Mouse (Mus musculus): ENCODE results near the gene Nrxn1. TPM values are rescaled to one million over a fixed set of nuclear protein-coding genes. Genes with fewer than 3 reads are reported as not detected.
"Not testable (repeated sequence)": the region's sequence is repeated elsewhere in the genome, so short reads cannot be mapped to it uniquely, and the experiment has no call there.

Nrxn1 gene
- polyA plus RNA-seq, 1 experiment from 2014 or later = 1.2 TPM

- not testable (repeated sequence) for H3K4me3 ChIP-seq (ENCODE audit: low read length); H3K27me3 ChIP-seq (ENCODE audit: control insufficient read depth, insufficient read depth, low read length); H3K9ac ChIP-seq (ENCODE audit: low read length); H3K36me3 ChIP-seq (ENCODE audit: control insufficient read depth, insufficient read depth); H3K9me3 ChIP-seq (replicated peaks; ENCODE audit: control insufficient read depth, low read length); H3K27ac ChIP-seq (ENCODE audit: low read length); H3K4me2 ChIP-seq (ENCODE audit: low read depth, low read length); H3K4me1 ChIP-seq (ENCODE audit: control insufficient read depth, insufficient read depth, low read length); ATAC-seq (replicated peaks; ENCODE audit: extremely low read depth, insufficient read depth, low FRiP score)
- 57% methylated on average over 7 of the region's 7 CpGs for WGBS
Observed at GRCm38 (mm10) chr17:90503999-90504398, 588.9 kb downstream of the Nrxn1 start.

DNA sequence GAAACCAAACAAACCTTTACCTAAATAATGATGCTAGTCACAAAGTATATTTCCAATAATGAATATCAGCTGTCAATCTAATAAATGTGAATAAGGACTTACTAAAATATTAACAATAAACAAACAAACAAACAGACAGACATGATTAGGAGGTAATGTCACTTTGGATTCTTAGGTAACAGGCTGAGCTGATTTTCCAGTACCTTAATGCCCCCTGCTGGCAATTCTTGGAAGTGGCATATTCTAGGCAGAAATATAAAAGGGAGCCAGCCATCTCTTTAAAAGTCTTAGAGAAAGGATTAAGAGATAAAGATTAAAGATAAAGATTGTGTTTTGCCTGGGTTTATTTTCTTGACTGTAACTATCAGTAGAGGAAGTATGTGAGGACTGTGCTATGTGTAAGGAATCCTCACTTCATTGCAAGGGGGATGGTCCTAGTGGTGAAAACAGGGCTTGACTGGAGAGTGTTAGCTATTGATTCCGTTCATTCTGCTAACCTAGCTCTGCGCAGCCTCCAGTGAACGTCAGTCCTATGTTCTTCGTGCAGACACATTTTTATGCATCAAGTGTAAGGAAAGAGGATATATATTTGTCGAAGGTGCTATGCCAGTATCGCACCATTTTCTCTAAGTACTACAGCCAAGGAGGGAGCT, 591.7 kb downstream of the Nrxn1 start:
- H3K4me2 ChIP-seq (ENCODE audit: low read depth, low read length) = no peak overlapping the region
- ATAC-seq (replicated peaks; ENCODE audit: extremely low read depth, insufficient read depth, low FRiP score) = no peak
- H3K9ac ChIP-seq (ENCODE audit: low read length) = no peak overlapping the region
- H3K4me3 ChIP-seq (ENCODE audit: low read length) = no peak overlapping the region
- H3K36me3 ChIP-seq (ENCODE audit: control insufficient read depth, insufficient read depth) = no peaks in the 10 kb centered on the region
- H3K27ac ChIP-seq (ENCODE audit: low read length) = no peak overlapping the region
- 43% methylated on average over 6 of the region's 6 CpGs for WGBS
- no peaks in the 10 kb centered on the region for H3K9me3 ChIP-seq (replicated peaks; ENCODE audit: control insufficient read depth, low read length)
- H3K27me3 ChIP-seq (ENCODE audit: control insufficient read depth, insufficient read depth, low read length) = no peaks in the 10 kb centered on the region
- H3K4me1 ChIP-seq (ENCODE audit: control insufficient read depth, insufficient read depth, low read length) = no peaks in the 10 kb centered on the region

- Histone ChIP-seq H3K27ac (ENCODE audit: low read length) (no peak overlapping the region), H3K9ac (ENCODE audit: low read length) (no peak overlapping the region), H3K4me3 (ENCODE audit: low read length) (no peak overlapping the region), H3K27me3 (ENCODE audit: control insufficient read depth, insufficient read depth, low read length) (no peaks in the 10 kb centered on the region), H3K36me3 (ENCODE audit: control insufficient read depth, insufficient read depth) (no peaks in the 10 kb centered on the region), H3K9me3 (replicated peaks; ENCODE audit: control insufficient read depth, low read length) (no peaks in the 10 kb centered on the region), H3K4me2 (ENCODE audit: low read depth, low read length) (no peak overlapping the region), H3K4me1 (ENCODE audit: control insufficient read depth, insufficient read depth, low read length) (no peaks in the 10 kb centered on the region)
- no peak for ATAC-seq (replicated peaks; ENCODE audit: extremely low read depth, insufficient read depth, low FRiP score)
Observed at GRCm38 (mm10) chr17:90479531-90480250, 613.2 kb downstream of the Nrxn1 start.

DNA sequence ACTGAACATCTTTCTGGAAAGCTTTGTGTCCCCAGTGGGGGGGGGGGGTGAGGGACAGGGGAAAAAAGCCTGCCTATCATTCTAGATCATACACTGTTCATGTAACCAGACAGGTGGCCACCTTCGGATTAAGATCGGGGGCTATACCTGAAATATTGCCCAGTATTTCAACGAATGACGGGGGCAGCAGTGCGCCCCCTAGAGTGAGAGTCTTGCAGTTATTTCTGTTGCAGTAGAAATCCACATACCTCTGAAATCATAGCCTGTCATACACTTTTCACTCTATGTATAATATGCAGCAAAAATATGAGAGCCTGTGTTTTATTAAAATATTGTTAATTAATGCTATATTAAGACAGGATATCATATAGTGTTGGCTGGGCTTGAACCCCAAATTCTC, 636.1 kb downstream of the Nrxn1 start:
- no peak for ATAC-seq (replicated peaks; ENCODE audit: extremely low read depth, insufficient read depth, low FRiP score)
- Histone ChIP-seq H3K9ac (ENCODE audit: low read length) (no peak overlapping the region), H3K4me3 (ENCODE audit: low read length) (no peak overlapping the region), H3K27ac (ENCODE audit: low read length) (no peak overlapping the region), H3K27me3 (ENCODE audit: control insufficient read depth, insufficient read depth, low read length) (peaks cover 33% of the 10 kb centered on the region), H3K4me1 (ENCODE audit: control insufficient read depth, insufficient read depth, low read length) (0 out of 2 replicates have a peak, but pooled peaks cover 7% of the 10 kb centered on the region), H3K9me3 (replicated peaks; ENCODE audit: control insufficient read depth, low read length) (no peaks in the 10 kb centered on the region), H3K36me3 (ENCODE audit: control insufficient read depth, insufficient read depth) (no peaks in the 10 kb centered on the region), H3K4me2 (ENCODE audit: low read depth, low read length) (no peak overlapping the region)
- 33% methylated on average over 5 of the region's 5 CpGs for WGBS

DNA sequence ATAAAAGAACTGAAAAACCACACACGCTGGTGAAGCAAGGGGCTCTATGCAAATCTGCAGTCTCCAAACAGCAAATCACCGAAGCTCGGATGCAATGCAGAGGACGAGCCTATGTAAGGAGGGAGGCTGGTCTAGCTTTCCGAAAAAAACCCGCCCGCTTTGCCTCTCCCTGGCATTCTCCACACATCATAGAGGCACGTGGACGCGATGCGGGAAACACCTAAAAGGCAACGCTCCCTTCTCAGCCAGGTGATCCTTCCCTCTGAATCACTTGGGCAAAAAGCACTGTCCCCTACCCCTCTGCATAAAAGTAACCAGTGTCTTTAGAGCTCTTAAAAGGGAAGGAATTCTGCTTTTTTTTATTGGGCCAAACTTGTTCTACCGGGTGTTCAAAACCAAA, 637.0 kb downstream of the Nrxn1 start:
- Histone ChIP-seq H3K4me3 (ENCODE audit: low read length) (peak overlapping the region; percentile 59), H3K4me1 (ENCODE audit: control insufficient read depth, insufficient read depth, low read length) (0 out of 2 replicates have a peak, but pooled peaks cover 7% of the 10 kb centered on the region), H3K36me3 (ENCODE audit: control insufficient read depth, insufficient read depth) (no peaks in the 10 kb centered on the region), H3K27ac (ENCODE audit: low read length) (no peak overlapping the region), H3K27me3 (ENCODE audit: control insufficient read depth, insufficient read depth, low read length) (peaks cover 33% of the 10 kb centered on the region), H3K4me2 (ENCODE audit: low read depth, low read length) (peak overlapping the region; percentile 90), H3K9me3 (replicated peaks; ENCODE audit: control insufficient read depth, low read length) (no peaks in the 10 kb centered on the region), H3K9ac (ENCODE audit: low read length) (no peak overlapping the region)
- WGBS = under 1% methylated on average over 13 of the region's 13 CpGs
- no peak for ATAC-seq (replicated peaks; ENCODE audit: extremely low read depth, insufficient read depth, low FRiP score)

DNA sequence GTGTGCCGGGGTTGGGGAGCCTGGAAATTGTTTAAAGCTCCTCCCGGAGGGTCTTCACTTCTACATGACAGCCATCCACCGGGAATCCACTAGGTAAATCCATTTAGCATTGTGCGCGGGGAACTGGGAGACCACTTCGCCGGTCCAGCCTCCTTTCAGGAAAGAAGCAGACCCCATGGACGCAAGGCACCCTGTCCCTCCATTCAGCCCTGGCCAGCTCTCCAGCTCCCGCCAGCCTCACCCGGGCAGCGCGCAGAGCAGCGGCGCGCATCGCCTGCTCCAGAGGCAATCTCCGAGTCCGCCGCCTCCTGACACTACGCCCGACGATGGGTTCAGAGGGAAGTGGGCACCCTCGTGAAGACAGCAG, 637.5 kb downstream of the Nrxn1 start:
- ATAC-seq (replicated peaks; ENCODE audit: extremely low read depth, insufficient read depth, low FRiP score) = no peak; the same call in 1 of the 2 replicates
- H3K4me2 ChIP-seq (ENCODE audit: low read depth, low read length) = peak overlapping the region; percentile 90
- 0 out of 2 replicates have a peak, but pooled peaks cover 7% of the 10 kb centered on the region for H3K4me1 ChIP-seq (ENCODE audit: control insufficient read depth, insufficient read depth, low read length)
- peaks cover 33% of the 10 kb centered on the region for H3K27me3 ChIP-seq (ENCODE audit: control insufficient read depth, insufficient read depth, low read length)
- WGBS = under 1% methylated on average over 23 of the region's 23 CpGs
- peak overlapping the region; percentile 59 for H3K4me3 ChIP-seq (ENCODE audit: low read length)
- H3K36me3 ChIP-seq (ENCODE audit: control insufficient read depth, insufficient read depth) = no peaks in the 10 kb centered on the region
- H3K9ac ChIP-seq (ENCODE audit: low read length) = no peak overlapping the region; the same call in none of the 2 replicates
- no peaks in the 10 kb centered on the region for H3K9me3 ChIP-seq (replicated peaks; ENCODE audit: control insufficient read depth, low read length)
- no peak overlapping the region for H3K27ac ChIP-seq (ENCODE audit: low read length)

DNA sequence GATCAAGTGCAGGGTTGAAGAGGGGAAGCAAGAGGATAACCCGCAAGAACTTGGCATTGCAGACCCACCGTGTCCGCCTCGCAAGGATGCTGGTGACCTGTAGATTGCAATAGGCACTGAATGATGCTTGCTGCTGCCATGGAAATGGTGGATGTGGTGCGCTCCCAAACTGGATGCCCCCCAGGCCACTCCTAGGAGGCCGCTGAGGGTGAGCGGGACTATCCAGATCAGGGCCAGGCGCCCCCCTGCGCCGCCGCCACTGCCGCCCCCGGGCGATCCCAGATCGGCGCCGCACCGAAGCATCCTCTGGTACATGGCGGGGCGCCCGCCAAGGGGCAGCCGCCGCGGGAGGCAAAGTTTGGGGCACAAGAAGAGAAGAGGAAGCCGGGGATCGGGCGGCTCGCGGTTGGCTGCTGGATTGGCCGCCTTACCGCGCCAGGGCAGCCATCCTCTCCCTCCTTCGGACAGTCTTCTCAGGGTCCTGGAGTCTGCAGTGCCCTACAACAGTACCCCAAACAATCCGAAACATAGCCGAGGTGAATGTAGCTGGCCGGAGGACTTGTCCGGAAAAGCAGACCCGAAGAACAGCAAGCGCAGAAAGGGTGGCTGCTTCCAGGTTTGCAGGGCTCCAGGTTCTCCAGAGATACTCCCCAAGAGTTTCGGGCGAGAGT, 638.0 kb downstream of the Nrxn1 start:
- Histone ChIP-seq H3K4me1 (ENCODE audit: control insufficient read depth, insufficient read depth, low read length) (0 out of 2 replicates have a peak, but pooled peaks cover 7% of the 10 kb centered on the region), H3K27ac (ENCODE audit: low read length) (no peak overlapping the region), H3K9ac (ENCODE audit: low read length) (peak overlapping the region; percentile 34; the same call in 1 of the 2 replicates), H3K27me3 (ENCODE audit: control insufficient read depth, insufficient read depth, low read length) (peaks cover 33% of the 10 kb centered on the region), H3K9me3 (replicated peaks; ENCODE audit: control insufficient read depth, low read length) (no peaks in the 10 kb centered on the region), H3K4me3 (ENCODE audit: low read length) (peak overlapping the region; percentile 59), H3K36me3 (ENCODE audit: control insufficient read depth, insufficient read depth) (no peaks in the 10 kb centered on the region), H3K4me2 (ENCODE audit: low read depth, low read length) (peak overlapping the region; percentile 90)
- WGBS = 1% methylated on average over 41 of the region's 41 CpGs
- ATAC-seq (replicated peaks; ENCODE audit: extremely low read depth, insufficient read depth, low FRiP score) = no peak

- Histone ChIP-seq H3K9ac (ENCODE audit: low read length) (no peak overlapping the region), H3K4me2 (ENCODE audit: low read depth, low read length) (peak overlapping the region; percentile 90), H3K36me3 (ENCODE audit: control insufficient read depth, insufficient read depth) (no peaks in the 10 kb centered on the region), H3K4me3 (ENCODE audit: low read length) (peak overlapping the region; percentile 59), H3K9me3 (replicated peaks; ENCODE audit: control insufficient read depth, low read length) (no peaks in the 10 kb centered on the region), H3K4me1 (ENCODE audit: control insufficient read depth, insufficient read depth, low read length) (0 out of 2 replicates have a peak, but pooled peaks cover 7% of the 10 kb centered on the region), H3K27ac (ENCODE audit: low read length) (no peak overlapping the region), H3K27me3 (ENCODE audit: control insufficient read depth, insufficient read depth, low read length) (peaks cover 33% of the 10 kb centered on the region)
- WGBS = 3% methylated on average over 15 of the region's 15 CpGs
- no peak for ATAC-seq (replicated peaks; ENCODE audit: extremely low read depth, insufficient read depth, low FRiP score)
Observed at GRCm38 (mm10) chr17:90454356-90454737, 638.5 kb downstream of the Nrxn1 start.

DNA sequence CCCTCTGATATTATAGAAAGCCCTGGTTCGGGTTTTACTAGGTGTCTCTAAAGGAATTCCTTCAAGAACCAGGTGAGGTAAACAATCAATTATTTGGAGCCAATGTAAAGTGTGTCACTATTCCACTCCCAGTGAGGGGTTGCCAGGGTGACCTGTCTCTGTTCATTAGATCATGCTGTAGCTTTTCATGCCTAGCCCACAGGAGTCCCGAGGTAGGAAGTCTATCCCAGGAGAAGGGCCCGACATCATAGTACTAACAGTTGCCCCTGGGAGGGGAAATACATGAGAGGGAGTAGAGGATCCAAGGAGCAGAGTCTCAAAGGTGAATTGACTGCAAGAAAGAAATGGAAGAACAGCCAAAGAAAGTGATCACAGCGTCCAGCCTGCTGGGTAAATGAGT, 639.6 kb downstream of the Nrxn1 start:
- Histone ChIP-seq H3K27ac (ENCODE audit: low read length) (no peak overlapping the region), H3K9ac (ENCODE audit: low read length) (no peak overlapping the region), H3K4me2 (ENCODE audit: low read depth, low read length) (no peak overlapping the region), H3K4me3 (ENCODE audit: low read length) (no peak overlapping the region), H3K36me3 (ENCODE audit: control insufficient read depth, insufficient read depth) (no peaks in the 10 kb centered on the region), H3K27me3 (ENCODE audit: control insufficient read depth, insufficient read depth, low read length) (peaks cover 33% of the 10 kb centered on the region), H3K9me3 (replicated peaks; ENCODE audit: control insufficient read depth, low read length) (no peaks in the 10 kb centered on the region), H3K4me1 (ENCODE audit: control insufficient read depth, insufficient read depth, low read length) (0 out of 2 replicates have a peak, but pooled peaks cover 7% of the 10 kb centered on the region)
- no peak for ATAC-seq (replicated peaks; ENCODE audit: extremely low read depth, insufficient read depth, low FRiP score)
- WGBS = 46% methylated on average over 4 of the region's 4 CpGs
